Mouse (Mus musculus): ENCODE data around the gene Gm7792. TPM values are rescaled to one million over a fixed set of nuclear protein-coding genes. Genes with fewer than 3 reads are reported as not detected.
"Not testable (repeated sequence)": the region's sequence is repeated elsewhere in the genome, so short reads cannot be mapped to it uniquely, and the experiment has no call there.

Gm7792 gene
- polyA plus RNA-seq (2012; rRNA removed), result not detected in 2 replicates

- not testable (repeated sequence) for DNase-seq (ENCODE audit: extremely low spot score in 1 of 2, low spot score in 1 of 2)
Observed at GRCm38 (mm10) chr5:93843476-93843875, at the start of gene Gm7792. Gene Gm7792 (plus strand): TSS chr5:93843776.

Other genes with a start within 250 kb of the Gm7792 start
- not detected in 2 replicates for gene C87414, start 172.2 kb upstream of the Gm7792 start, polyA plus RNA-seq (2012; rRNA removed)
- gene Gm16429, start 85.3 kb downstream of the Gm7792 start, polyA plus RNA-seq (2012; rRNA removed), result not detected in 2 replicates
- not detected in 2 replicates for gene BC061212, start 226.8 kb downstream of the Gm7792 start, polyA plus RNA-seq (2012; rRNA removed)
- gene Gm6351, start 232.6 kb downstream of the Gm7792 start, polyA plus RNA-seq (2012; rRNA removed), result not detected in 2 replicates

Data from frontal cortex, adult 2 months (tissue).